Mouse (Mus musculus) mature B cell (primary cell): Measurements from ENCODE around the gene Nav3.

ENCODE experiments used
- in situ Hi-C: fragments of 300-500 bp; cut with MboI; formaldehyde crosslinking; loops from 2 replicates; pipeline ENCODE4 v1.14.3; 2019

Gene Nav3

GRCm38 (mm10) chr10:110455838-110456493 is at the start of gene Nav3:
TSS of gene Nav3 (minus strand) at chr10:110456204.
- in situ Hi-C loops, result no loop called here

GRCm38 (mm10) chr10:110485306-110485705 is 29.3 kb upstream of the Nav3 start:
- in situ Hi-C loops, result no loop called here

GRCm38 (mm10) chr10:110484822-110485221 is 28.8 kb upstream of the Nav3 start:
- in situ Hi-C loops, result no loop called here

GRCm38 (mm10) chr10:110479189-110479588 is 23.2 kb upstream of the Nav3 start:
- in situ Hi-C loops, result no loop called here

GRCm38 (mm10) chr10:110477689-110478314 is 21.8 kb upstream of the Nav3 start:
- in situ Hi-C loops, result no loop called here

GRCm38 (mm10) chr10:110474107-110474506 is 18.1 kb upstream of the Nav3 start:
- in situ Hi-C loops, result no loop called here

GRCm38 (mm10) chr10:110469445-110469844 is 13.4 kb upstream of the Nav3 start:
- in situ Hi-C loops, result no loop called here

- in situ Hi-C loops, result no loop called here
Observed at GRCm38 (mm10) chr10:110455063-110455837, 754 bp downstream of the Nav3 start.

GRCm38 (mm10) chr10:110453566-110453965 is 2.4 kb downstream of the Nav3 start:
- in situ Hi-C loops, result no loop called here

GRCm38 (mm10) chr10:110440396-110440795 is 15.6 kb downstream of the Nav3 start:
- in situ Hi-C loops, result no loop called here

GRCm38 (mm10) chr10:110431078-110431477 is 24.9 kb downstream of the Nav3 start:
- in situ Hi-C loops, result no loop called here

- in situ Hi-C loops, result no loop called here
Observed at GRCm38 (mm10) chr10:110429578-110429977, 26.4 kb downstream of the Nav3 start.

- in situ Hi-C loops, result no loop called here
Observed at GRCm38 (mm10) chr10:110429052-110429451, 27.0 kb downstream of the Nav3 start.

- in situ Hi-C loops, result no loop called here
Observed at GRCm38 (mm10) chr10:110421533-110421932, 34.5 kb downstream of the Nav3 start.

GRCm38 (mm10) chr10:110417003-110417402 is 39.0 kb downstream of the Nav3 start:
- in situ Hi-C loops, result no loop called here

- in situ Hi-C loops, result no loop called here
Observed at GRCm38 (mm10) chr10:110415624-110416023, 40.4 kb downstream of the Nav3 start.

GRCm38 (mm10) chr10:110413281-110413897 is 42.6 kb downstream of the Nav3 start:
- in situ Hi-C loops, result no loop called here

GRCm38 (mm10) chr10:110402950-110403349 is 53.1 kb downstream of the Nav3 start:
- in situ Hi-C loops, result no loop called here

GRCm38 (mm10) chr10:110400642-110401041 is 55.4 kb downstream of the Nav3 start:
- in situ Hi-C loops, result no loop called here

GRCm38 (mm10) chr10:110398643-110399042 is 57.4 kb downstream of the Nav3 start:
- in situ Hi-C loops, result no loop called here

- in situ Hi-C loops, result no loop called here
Observed at GRCm38 (mm10) chr10:110386476-110387197, 69.4 kb downstream of the Nav3 start.
